Mouse (Mus musculus) stomach, postnatal 0 days (tissue): ENCODE data around the gene E130308A19Rik.

Experiments used
- CTCF ChIP-seq: IDR thresholded peaks from 2 replicates; pipeline ENCODE4 v1.5.1; 2016; ENCODE audit warnings: antibody characterized with exemption, low read depth, mild to moderate bottlenecking, moderate library complexity
- EP300 ChIP-seq: optimal IDR thresholded peaks from 2 replicates; pipeline ENCODE3; 2016; ENCODE audit warnings: antibody characterized with exemption

DNA sequence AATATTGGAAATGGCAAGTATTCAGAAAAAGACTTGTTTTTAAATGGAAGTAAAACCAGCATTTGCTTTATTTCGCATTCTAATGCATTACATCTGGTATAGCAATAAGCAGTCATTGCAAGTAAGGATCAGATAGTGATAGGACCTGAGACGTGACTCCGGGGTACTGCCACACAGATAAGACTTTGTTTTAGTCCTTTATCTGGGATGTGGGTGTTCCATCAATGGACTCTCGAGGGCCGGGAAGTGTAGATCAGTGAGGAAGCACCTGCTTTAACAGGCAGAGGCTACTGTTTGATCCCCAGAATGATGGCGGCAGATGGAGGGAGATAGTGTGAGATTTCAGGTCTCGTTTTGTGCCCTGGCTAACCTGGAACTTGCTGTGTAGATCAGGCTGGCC, 105.5 kb downstream of the E130308A19Rik start:
- TF ChIP-seq EP300 (no peak), CTCF (no peak)
